ENCODE assay signal across 24 mouse cellular contexts in genomic region chr2:156654148-156654547, GRCm38 (mm10). TPM values are rescaled to one million over a fixed set of nuclear protein-coding genes. Genes with fewer than 3 reads are reported as not detected.
DNase-seq lines count a peak whose midpoint lies in the region; ATAC-seq and TF ChIP-seq lines count a peak whose summit lies in the region.
"Had no signal": no experiment of that assay in that cellular context is flagged by ENCODE, and none has a peak within 500 bp of the region (broad histone marks: within the 10 kb centered on the region; RNA-seq: fewer than 3 reads in every experiment).

No protein-coding gene starts in this region.

- H3K27me3 ChIP-seq in liver, embryonic 12.5 days (replicated peaks) = no peaks in the 10 kb centered on the region
- H3K27me3 ChIP-seq: forebrain, embryonic 13.5 days; liver, embryonic 13.5 days; neural tube, embryonic 12.5 days had no signal

- no peak overlapping the region for H3K9ac ChIP-seq in liver, embryonic 12.5 days
- H3K9ac ChIP-seq: forebrain, embryonic 13.5 days; limb, embryonic 12.5 days; liver, embryonic 13.5 days; lung, embryonic 14.5 days; midbrain, embryonic 12.5 days; neural tube, embryonic 12.5 days had no signal

- DNase-seq in cerebellum, adult 18-20 months = peak; percentile 43 to 46
- no peak for DNase-seq in cerebellum, postnatal 4 days (ENCODE audit: low spot score in 2 of 2)
- DNase-seq in layer of hippocampus, adult 9-11 months = peak; percentile 44
- DNase-seq in layer of hippocampus, postnatal 25 days (ENCODE audit: extremely low spot score in 1 of 2, low spot score in 1 of 2) = no peak
- DNase-seq in right cerebral cortex, adult 18-20 months = peak; percentile 82
- no peak for DNase-seq in right cerebral cortex, postnatal 14 days
- DNase-seq: adrenal gland, postnatal 14 days; gastrocnemius, postnatal 36 days; kidney, adult 18-20 months; kidney, postnatal 10 days; liver, embryonic 13.5 days; lung, embryonic 14.5 days; thymus, postnatal 14 days had no signal

- TF ChIP-seq CTCF in olfactory bulb, adult 2 months (IDR thresholded peaks at IDR 0.05; ENCODE audit: insufficient read depth, low read depth, low read length) = no peak

- peaks cover 89% of the 10 kb centered on the region for H3K4me1 ChIP-seq in olfactory bulb, adult 2 months (ENCODE audit: control insufficient read depth, insufficient read depth, low read length)
- H3K4me1 ChIP-seq in liver, embryonic 12.5 days = no peaks in the 10 kb centered on the region
- H3K4me1 ChIP-seq: forebrain, embryonic 13.5 days; limb, embryonic 12.5 days; liver, embryonic 13.5 days; midbrain, embryonic 12.5 days had no signal

- no peak overlapping the region for H3K4me3 ChIP-seq in olfactory bulb, adult 2 months (ENCODE audit: insufficient read depth, low read depth, low read length)
- H3K4me3 ChIP-seq in liver, embryonic 12.5 days = no peak overlapping the region
- H3K4me3 ChIP-seq: erythroblast, embryonic 14.5 days; forebrain, embryonic 13.5 days; hindbrain, embryonic 10.5 days; limb, embryonic 12.5 days; liver, embryonic 13.5 days; midbrain, embryonic 12.5 days; neural tube, embryonic 12.5 days had no signal

- H3K36me3 ChIP-seq in liver, embryonic 12.5 days = no peaks in the 10 kb centered on the region
- H3K36me3 ChIP-seq: G1E; hindbrain, embryonic 10.5 days; limb, embryonic 12.5 days; liver, embryonic 13.5 days; midbrain, embryonic 12.5 days; neural tube, embryonic 12.5 days had no signal

- no peak for ATAC-seq in liver, embryonic 12.5 days
- ATAC-seq: activated CD4-positive, CD25-positive, alpha-beta regulatory T cell, adult 4 months; forebrain, embryonic 13.5 days had no signal

- no peak for TF ChIP-seq POLR2A in olfactory bulb, adult 2 months (IDR thresholded peaks at IDR 0.05; ENCODE audit: insufficient read depth, low read depth, low read length)

- H3K9me3 ChIP-seq in liver, embryonic 12.5 days (replicated peaks) = no peaks in the 10 kb centered on the region
- H3K9me3 ChIP-seq: forebrain, embryonic 13.5 days; G1E; hindbrain, embryonic 10.5 days; limb, embryonic 12.5 days; liver, embryonic 13.5 days; midbrain, embryonic 12.5 days; neural tube, embryonic 12.5 days had no signal

- peak overlapping the region; percentile 40 for H3K27ac ChIP-seq in olfactory bulb, adult 2 months (ENCODE audit: insufficient read depth, low read depth, low read length)
- no peak overlapping the region for H3K27ac ChIP-seq in liver, embryonic 12.5 days
- H3K27ac ChIP-seq: forebrain, embryonic 13.5 days; hindbrain, embryonic 10.5 days; limb, embryonic 12.5 days; liver, embryonic 13.5 days; midbrain, embryonic 12.5 days; neural tube, embryonic 12.5 days; stomach, postnatal 0 days had no signal

- 18% methylated on average over 5 of the region's 5 CpGs for WGBS in olfactory bulb, adult 2 months
- WGBS in liver, embryonic 12.5 days (ENCODE audit: insufficient replicate concordance) = 53% methylated on average over 5 of the region's 5 CpGs

- no peak overlapping the region for H3K4me2 ChIP-seq in liver, embryonic 12.5 days
- H3K4me2 ChIP-seq: forebrain, embryonic 13.5 days; limb, embryonic 12.5 days; liver, embryonic 13.5 days; lung, embryonic 14.5 days; midbrain, embryonic 12.5 days; neural tube, embryonic 12.5 days had no signal

RNA-seq across cellular contexts. Expression of gene Dlgap4, which starts 40.6 kb away (rescaled TPM):
- 100 to 1,000 TPM; 180 to 211 TPM for total RNA-seq in layer of hippocampus, postnatal 25 days (2021)
- not detected in 2 replicates for polyA plus RNA-seq in olfactory bulb, adult 2 months (2012; ENCODE audit: insufficient read depth, insufficient read length, low replicate concordance, missing spikeins)
- 24.5 and 28.7 TPM in 2 replicates for polyA plus RNA-seq in liver, embryonic 12.5 days (2016; fragmentation: Nextera tagmentation; extraction: Ambion mirVana)

Comparison
In these comparisons a context has a peak if more than half of its experiments do, and no peak if none do; other contexts are left out.
1. DNase-seq: peak in cerebellum, adult 18-20 months (2 of 2), layer of hippocampus, adult 9-11 months (single experiment) and right cerebral cortex, adult 18-20 months (single experiment); none in cerebellum, postnatal 4 days (0 of 2), layer of hippocampus, postnatal 25 days (0 of 2) and right cerebral cortex, postnatal 14 days (single experiment).